Mouse (Mus musculus) CD4-positive, CD25-positive, alpha-beta regulatory T cell, adult 9 weeks (primary cell): Measurements from ENCODE around the gene H2-Q10. TPM values are rescaled to one million over a fixed set of nuclear protein-coding genes. Genes with fewer than 3 reads are reported as not detected.

ENCODE experiments used
- polyA plus RNA-seq: library from polyadenylated mRNA; unstranded; fragments of 100-300 nt; shearing (Covaris generic); gene quantifications from one replicate; pipeline ENCODE4 v1.2.1, GENCODE M21; 2017

Gene H2-Q10
- polyA plus RNA-seq = 22.9 TPM

GRCm38 (mm10) chr17:35469842-35470751 is at the start of gene H2-Q10:
TSS of gene H2-Q10 (plus strand) at chr17:35470089.

GRCm38 (mm10) chr17:35424624-35425416 is 45.1 kb upstream of the H2-Q10 start, which contains the start of gene H2-Q6:
TSS of gene H2-Q6 (plus strand) at chr17:35424850.

GRCm38 (mm10) chr17:35438885-35439284 is 31.0 kb upstream of the H2-Q10 start, which contains the start of gene H2-Q7:
TSS of gene H2-Q7 (plus strand) at chr17:35439155.

GRCm38 (mm10) chr17:35505776-35506175 is 35.9 kb downstream of the H2-Q10 start, which contains the start of gene Pou5f1:
TSS of gene Pou5f1 (plus strand) at chr17:35506018.

GRCm38 (mm10) chr17:35516652-35517500 is 47.0 kb downstream of the H2-Q10 start, which contains the start of the genes Tcf19 and Cchcr1:
TSS of gene Tcf19 (minus strand) at chr17:35516824.
TSS of gene Cchcr1 (plus strand) at chr17:35517100.

Other genes with a start within 250 kb of the H2-Q10 start
- gene Gm16181, start 249.3 kb upstream of the H2-Q10 start, polyA plus RNA-seq = 1.2 TPM
- gene Atp6v1g2, start 236.4 kb upstream of the H2-Q10 start, polyA plus RNA-seq = 5.8 TPM
- 10.5 TPM for gene Nfkbil1, start 234.3 kb upstream of the H2-Q10 start, polyA plus RNA-seq
- 286 TPM for gene Ddx39b, start 228.3 kb upstream of the H2-Q10 start, polyA plus RNA-seq
- gene H2-D1, start 207.4 kb upstream of the H2-Q10 start, polyA plus RNA-seq = 5,181 TPM
- gene H2-Q1, start 149.7 kb upstream of the H2-Q10 start, polyA plus RNA-seq = 0.15 TPM
- 20.2 TPM for gene H2-Q2, start 127.8 kb upstream of the H2-Q10 start, polyA plus RNA-seq
- gene H2-Q4, start 90.5 kb upstream of the H2-Q10 start, polyA plus RNA-seq = 45.7 TPM
- gene H2-Q6, start 45.2 kb upstream of the H2-Q10 start, polyA plus RNA-seq = 903 TPM
- gene H2-Q7, start 30.9 kb upstream of the H2-Q10 start, polyA plus RNA-seq = 2,503 TPM
- not detected for gene Pou5f1, start 35.9 kb downstream of the H2-Q10 start, polyA plus RNA-seq
- 16.4 TPM for gene Tcf19, start 46.7 kb downstream of the H2-Q10 start, polyA plus RNA-seq
- gene Cchcr1, start 47.0 kb downstream of the H2-Q10 start, polyA plus RNA-seq = 8.8 TPM
- gene Psors1c2, start 63.1 kb downstream of the H2-Q10 start, polyA plus RNA-seq = not detected
- not detected for gene Cdsn, start 82.0 kb downstream of the H2-Q10 start, polyA plus RNA-seq
- gene 2300002M23Rik, start 97.4 kb downstream of the H2-Q10 start, polyA plus RNA-seq = not detected
- not detected for gene Sfta2, start 131.5 kb downstream of the H2-Q10 start, polyA plus RNA-seq
- not detected for gene Gm9573, start 156.5 kb downstream of the H2-Q10 start, polyA plus RNA-seq
- not detected for gene Mucl3, start 173.6 kb downstream of the H2-Q10 start, polyA plus RNA-seq
- 42.1 TPM for gene Vars2, start 197.5 kb downstream of the H2-Q10 start, polyA plus RNA-seq
- gene Gtf2h4, start 203.7 kb downstream of the H2-Q10 start, polyA plus RNA-seq = 28.8 TPM
- gene Ddr1, start 234.5 kb downstream of the H2-Q10 start, polyA plus RNA-seq = 5.8 TPM